In genomic region chr7:112825339-112825781, GRCm38 (mm10) we compare ENCODE assay signal across 7 mouse cellular contexts.
DNase-seq lines count a peak whose midpoint lies in the region; ATAC-seq and TF ChIP-seq lines count a peak whose summit lies in the region.

No protein-coding gene starts in this region.

- H3K4me3 ChIP-seq in CH12.LX (replicated peaks in 1 of 3; ENCODE audit: low read depth in 2 of 3, low read length in 2 of 3, poor library complexity in 1 of 3): no peak overlapping the region
- H3K4me3 ChIP-seq in heart, embryonic 11.5 days (ENCODE audit: low read depth, low read length): no peak overlapping the region
- H3K4me3 ChIP-seq in liver, embryonic 13.5 days (replicated peaks): no peak overlapping the region
- H3K4me3 ChIP-seq in stomach, postnatal 0 days (ENCODE audit: low read depth, low read length): no peak overlapping the region

- H3K9me3 ChIP-seq in CH12.LX (replicated peaks; ENCODE audit: low read length): no peaks in the 10 kb centered on the region
- no peaks in the 10 kb centered on the region for H3K9me3 ChIP-seq in heart, embryonic 11.5 days (replicated peaks; ENCODE audit: control insufficient read depth, low read length)
- H3K9me3 ChIP-seq in liver, embryonic 13.5 days (replicated peaks): no peaks in the 10 kb centered on the region
- no peaks in the 10 kb centered on the region for H3K9me3 ChIP-seq in stomach, postnatal 0 days (ENCODE audit: control insufficient read depth, low read length)

- DNase-seq in CH12.LX (ENCODE audit: extremely low read depth): peak; percentile 27
- DNase-seq in Muller cell, postnatal 12 days (ENCODE audit: inconsistent ontology term): peak; percentile 70
- DNase-seq in liver, embryonic 13.5 days: no peak
- DNase-seq in stomach, postnatal 0 days (ENCODE audit: low spot score): peak; percentile 42
- no peak for DNase-seq in ovary, postnatal 36 days (ENCODE audit: low spot score)
- DNase-seq in thymus, postnatal 25 days: no peak

- no peak for TF ChIP-seq POLR2A in CH12.LX (IDR thresholded peaks at IDR 0.05; ENCODE audit: low read depth, low read length)

- no peak for TF ChIP-seq CTCF in CH12.LX (conservative IDR thresholded peaks at IDR 0.05 in 1 of 2, IDR thresholded peaks at IDR 0.05 in 1 of 2; ENCODE audit: low read depth in 2 of 2, low read length in 2 of 2)
- no peak for TF ChIP-seq CTCF in stomach, postnatal 0 days (IDR thresholded peaks at IDR 0.05; ENCODE audit: low read depth)

- 13% methylated on average over 11 of the region's 11 CpGs for WGBS in heart, embryonic 11.5 days (ENCODE audit: insufficient replicate concordance)
- 17% methylated on average over 11 of the region's 11 CpGs for WGBS in liver, embryonic 13.5 days (ENCODE audit: insufficient replicate concordance)
- WGBS in stomach, postnatal 0 days: 11% methylated on average over 11 of the region's 11 CpGs

- no peaks in the 10 kb centered on the region for H3K36me3 ChIP-seq in CH12.LX (replicated peaks in 1 of 2; ENCODE audit: control insufficient read depth in 1 of 2, insufficient read depth in 1 of 2, low read length in 1 of 2)
- H3K36me3 ChIP-seq in heart, embryonic 11.5 days (ENCODE audit: control insufficient read depth, insufficient read depth, low read length): no peaks in the 10 kb centered on the region
- H3K36me3 ChIP-seq in liver, embryonic 13.5 days: no peaks in the 10 kb centered on the region
- H3K36me3 ChIP-seq in stomach, postnatal 0 days (ENCODE audit: control insufficient read depth, insufficient read depth, low read length): no peaks in the 10 kb centered on the region

- H3K27me3 ChIP-seq in CH12.LX (replicated peaks): no peaks in the 10 kb centered on the region
- H3K27me3 ChIP-seq in heart, embryonic 11.5 days (ENCODE audit: control insufficient read depth, insufficient read depth, low read length): no peaks in the 10 kb centered on the region
- H3K27me3 ChIP-seq in liver, embryonic 13.5 days: no peaks in the 10 kb centered on the region
- H3K27me3 ChIP-seq in stomach, postnatal 0 days (ENCODE audit: control insufficient read depth, insufficient read depth, low read length): no peaks in the 10 kb centered on the region

- dilution Hi-C loops in CH12.LX (cut with MboI; ENCODE audit: extremely low pct_ligation_motif_present, extremely low pct_unique_long_range_greater_than_20kb, low sequenced_read_pairs): no loop called here

- no peaks in the 10 kb centered on the region for H3K79me2 ChIP-seq in CH12.LX (replicated peaks; ENCODE audit: control insufficient read depth, extremely low read depth, insufficient read depth, poor library complexity, severe bottlenecking)

- no peak for TF ChIP-seq EP300 in CH12.LX (IDR thresholded peaks at IDR 0.05; ENCODE audit: low read length)
- no peak for TF ChIP-seq EP300 in stomach, postnatal 0 days (optimal IDR thresholded peaks at IDR 0.05)

- H3K27ac ChIP-seq in CH12.LX (ENCODE audit: insufficient read depth, low read depth): no peak overlapping the region
- peak overlapping the region; percentile 94 for H3K27ac ChIP-seq in heart, embryonic 11.5 days (ENCODE audit: low read depth, low read length)
- peak overlapping the region; percentile 68 for H3K27ac ChIP-seq in liver, embryonic 13.5 days
- peak overlapping the region; percentile 90 for H3K27ac ChIP-seq in stomach, postnatal 0 days (replicated peaks)

- peaks cover 0 to 37% of the 10 kb centered on the region in 2 experiments; a peak in 2 of 4 replicates for H3K4me1 ChIP-seq in CH12.LX (ENCODE audit: control insufficient read depth in 1 of 2, insufficient read depth in 2 of 2)
- peaks cover 61% of the 10 kb centered on the region for H3K4me1 ChIP-seq in heart, embryonic 11.5 days (ENCODE audit: control insufficient read depth, insufficient read depth, low read length)
- H3K4me1 ChIP-seq in liver, embryonic 13.5 days (replicated peaks): peaks cover 23% of the 10 kb centered on the region
- peaks cover 22% of the 10 kb centered on the region for H3K4me1 ChIP-seq in stomach, postnatal 0 days (replicated peaks; ENCODE audit: control insufficient read depth, insufficient read depth)

- H3K9ac ChIP-seq in CH12.LX (ENCODE audit: insufficient read depth, low read depth): no peak overlapping the region
- H3K9ac ChIP-seq in heart, embryonic 11.5 days (ENCODE audit: low read depth, low read length): no peak overlapping the region
- no peak overlapping the region for H3K9ac ChIP-seq in liver, embryonic 13.5 days
- H3K9ac ChIP-seq in stomach, postnatal 0 days (ENCODE audit: low read length): no peak overlapping the region

- ATAC-seq in heart, embryonic 11.5 days (replicated peaks; ENCODE audit: insufficient number of reproducible peaks, low FRiP score, low TSS enrichment): no peak
- no peak for ATAC-seq in liver, embryonic 13.5 days (ENCODE audit: low read depth)
- ATAC-seq in stomach, postnatal 0 days (ENCODE audit: low FRiP score, low TSS enrichment): 0 out of 2 replicates have a peak, but pooled peaks have one; percentile 3

- in situ Hi-C loops in CH12.LX (cut with MboI; ENCODE audit: low pct_ligation_motif_present, low pct_unique_long_range_greater_than_20kb, low sequenced_read_pairs): no loop called here

- TF ChIP-seq RAD21 in CH12.LX (IDR thresholded peaks at IDR 0.05; ENCODE audit: low read depth, low read length): no peak

- no peak overlapping the region for H3K4me2 ChIP-seq in CH12.LX (ENCODE audit: insufficient read depth, low read depth, poor library complexity, severe bottlenecking)
- H3K4me2 ChIP-seq in heart, embryonic 11.5 days: peak overlapping the region; percentile 49; the same call in 1 of the 2 replicates
- no peak overlapping the region for H3K4me2 ChIP-seq in liver, embryonic 13.5 days
- peak overlapping the region; percentile 5 for H3K4me2 ChIP-seq in stomach, postnatal 0 days (replicated peaks; ENCODE audit: low read depth)

TF ChIP-seq in CH12.LX, 34 proteins besides CTCF, POLR2A, EP300 and RAD21:
- no peak for TF ChIP-seq POLR2AphosphoS2 (IDR thresholded peaks at IDR 0.05; ENCODE audit: low read depth, low read length)
- no peak for TF ChIP-seq NRF1 (IDR thresholded peaks at IDR 0.05; ENCODE audit: low read depth, low read length)
- TF ChIP-seq BHLHE40 (IDR thresholded peaks at IDR 0.05; ENCODE audit: low read depth, low read length): no peak

Comparison
In these comparisons a context has a peak if more than half of its experiments do, and no peak if none do; other contexts are left out.
1. DNase-seq: peak in CH12.LX (single experiment), Muller cell, postnatal 12 days (single experiment) and stomach, postnatal 0 days (single experiment); none in liver, embryonic 13.5 days (single experiment), ovary, postnatal 36 days (single experiment) and thymus, postnatal 25 days (single experiment).
2. H3K4me2 ChIP-seq: peak in heart, embryonic 11.5 days (single experiment) and stomach, postnatal 0 days (single experiment); none in CH12.LX (single experiment) and liver, embryonic 13.5 days (single experiment).